Mouse (Mus musculus) hindbrain, embryonic 14.5 days (tissue): ENCODE data around the gene Pfkfb4. TPM values are rescaled to one million over a fixed set of nuclear protein-coding genes. Genes with fewer than 3 reads are reported as not detected.

ENCODE experiments used
- ATAC-seq: fragments of 200-750 bp; cut with Nextera tagmentation; 2 replicates; pipeline ENCODE4 v1.8.0; 2017; ENCODE audit warnings: moderate number of reproducible peaks, mild to moderate bottlenecking, moderate TSS enrichment, moderate library complexity; ENCODE audit not compliant: low FRiP score
- DNase-seq: peaks from one replicate; pipeline ENCODE4 v3.0.0-alpha.2; 2015; ENCODE audit warnings: low spot score
- H3K27ac ChIP-seq: fragments of 300-500 bp; sonication (generic); 2 replicates; pipeline ENCODE4 v1.5.1; 2014; ENCODE audit warnings: mild to moderate bottlenecking, moderate library complexity
- H3K27me3 ChIP-seq: fragments of 300-500 bp; sonication (generic); 2 replicates; pipeline ENCODE4 v1.6.1; 2014; ENCODE audit warnings: mild to moderate bottlenecking, low read length, mixed read lengths; ENCODE audit not compliant: control insufficient read depth, insufficient read depth
- H3K36me3 ChIP-seq: fragments of 300-500 bp; sonication (generic); replicated peaks from 2 replicates; pipeline ENCODE4 v1.6.1; 2014; ENCODE audit not compliant: control insufficient read depth, insufficient read depth
- H3K4me1 ChIP-seq: fragments of 300-500 bp; sonication (generic); replicated peaks from 2 replicates; pipeline ENCODE4 v1.6.1; 2014; ENCODE audit warnings: antibody characterized with exemption, low read length, mixed read lengths; ENCODE audit not compliant: control insufficient read depth, insufficient read depth
- H3K4me2 ChIP-seq: fragments of 300-500 bp; sonication (generic); replicated peaks from 2 replicates; pipeline ENCODE4 v1.6.1; 2014; ENCODE audit warnings: mild to moderate bottlenecking, moderate library complexity
- H3K4me3 ChIP-seq: fragments of 300-500 bp; sonication (generic); replicated peaks from 2 replicates; pipeline ENCODE4 v1.5.1; 2014; ENCODE audit warnings: mild to moderate bottlenecking, low read length
- H3K9ac ChIP-seq: fragments of 300-500 bp; sonication (generic); 2 replicates; pipeline ENCODE4 v1.6.1; 2014
- H3K9me3 ChIP-seq: fragments of 300-500 bp; sonication (generic); 2 replicates; pipeline ENCODE4 v1.6.1; 2016; ENCODE audit warnings: low read length; ENCODE audit not compliant: control insufficient read depth
- WGBS: fragments of 180-500 bp; shearing (Covaris S2); extraction: QIAGEN DNeasy Blood & Tissue Kit; methylation state at CpG from one replicate; pipeline ENCODE4 v1.1.7; 2014; 5-methylcytosine and 5-hydroxymethylcytosine counted together
- polyA plus RNA-seq: library from polyadenylated mRNA; unstranded; fragments of >200 nt; fragmentation: Nextera tagmentation; extraction: Ambion mirVana; gene quantifications from 2 replicates; pipeline ENCODE4 v1.2.1, GENCODE M21; 2014

Gene Pfkfb4
- polyA plus RNA-seq, 1 experiment from 2014 or later: 23.9 TPM

GRCm38 (mm10) chr9:108964338-108964737 lies 27.2 kb upstream of the Pfkfb4 start:
- H3K9ac ChIP-seq: no peak overlapping the region
- ATAC-seq (no peak), DNase-seq (no peak)
- no peak overlapping the region for H3K27ac ChIP-seq
- H3K4me1 ChIP-seq: no peaks in the 10 kb centered on the region
- no peak overlapping the region for H3K4me2 ChIP-seq
- no peaks in the 10 kb centered on the region for H3K27me3 ChIP-seq
- H3K9me3 ChIP-seq: no peaks in the 10 kb centered on the region
- H3K36me3 ChIP-seq: no peaks in the 10 kb centered on the region
- H3K4me3 ChIP-seq: no peak overlapping the region
- WGBS: 88% methylated on average over 6 of the region's 6 CpGs

GRCm38 (mm10) chr9:108970623-108971022 lies 21.0 kb upstream of the Pfkfb4 start:
- Histone ChIP-seq H3K9me3 (no peaks in the 10 kb centered on the region), H3K27ac (no peak overlapping the region), H3K36me3 (no peaks in the 10 kb centered on the region), H3K4me1 (no peaks in the 10 kb centered on the region), H3K4me3 (no peak overlapping the region), H3K9ac (no peak overlapping the region), H3K27me3 (no peaks in the 10 kb centered on the region), H3K4me2 (no peak overlapping the region)
- DNase-seq (no peak), ATAC-seq (no peak)
- 86% methylated on average over 8 of the region's 8 CpGs for WGBS

GRCm38 (mm10) chr9:108976483-108976882 lies 15.1 kb upstream of the Pfkfb4 start:
- Histone ChIP-seq H3K9ac (no peak overlapping the region), H3K4me1 (no peaks in the 10 kb centered on the region), H3K27ac (no peak overlapping the region), H3K4me2 (no peak overlapping the region), H3K9me3 (no peaks in the 10 kb centered on the region), H3K36me3 (no peaks in the 10 kb centered on the region), H3K4me3 (no peak overlapping the region), H3K27me3 (no peaks in the 10 kb centered on the region)
- ATAC-seq: no peak
- WGBS: 87% methylated on average over 9 of the region's 9 CpGs
- no peak for DNase-seq

- Histone ChIP-seq H3K4me1 (no peaks in the 10 kb centered on the region), H3K9me3 (no peaks in the 10 kb centered on the region), H3K36me3 (no peaks in the 10 kb centered on the region), H3K4me2 (no peak overlapping the region), H3K27ac (no peak overlapping the region), H3K27me3 (no peaks in the 10 kb centered on the region), H3K4me3 (no peak overlapping the region), H3K9ac (no peak overlapping the region)
- ATAC-seq (no peak), DNase-seq (no peak)
- 83% methylated on average over 7 of the region's 7 CpGs for WGBS
Observed at GRCm38 (mm10) chr9:108977966-108978365, 13.6 kb upstream of the Pfkfb4 start.

- no peak for ATAC-seq
Observed at GRCm38 (mm10) chr9:108982498-108982897, 9.1 kb upstream of the Pfkfb4 start.

GRCm38 (mm10) chr9:108983209-108983608 lies 8.4 kb upstream of the Pfkfb4 start:
- H3K36me3 ChIP-seq: no peaks in the 10 kb centered on the region
- H3K4me2 ChIP-seq: no peak overlapping the region
- H3K27ac ChIP-seq: no peak overlapping the region
- no peaks in the 10 kb centered on the region for H3K27me3 ChIP-seq
- no peaks in the 10 kb centered on the region for H3K4me1 ChIP-seq
- DNase-seq (no peak), ATAC-seq (no peak)
- no peak overlapping the region for H3K4me3 ChIP-seq
- no peak overlapping the region for H3K9ac ChIP-seq
- no peaks in the 10 kb centered on the region for H3K9me3 ChIP-seq
- 84% methylated on average over 9 of the region's 9 CpGs for WGBS

More at GRCm38 (mm10) chr9:108982498-108982897, 9.1 kb upstream of the Pfkfb4 start:
- no peak overlapping the region for H3K4me3 ChIP-seq
- WGBS: 86% methylated on average over 8 of the region's 8 CpGs
- H3K36me3 ChIP-seq: no peaks in the 10 kb centered on the region
- H3K4me2 ChIP-seq: no peak overlapping the region
- no peak overlapping the region for H3K27ac ChIP-seq
- H3K27me3 ChIP-seq: no peaks in the 10 kb centered on the region
- H3K4me1 ChIP-seq: no peaks in the 10 kb centered on the region
- DNase-seq: no peak
- no peak overlapping the region for H3K9ac ChIP-seq
- H3K9me3 ChIP-seq: no peaks in the 10 kb centered on the region

GRCm38 (mm10) chr9:108985710-108986109 lies 5.9 kb upstream of the Pfkfb4 start, which contains the start of gene Ucn2:
Ucn2 (plus strand) TSS chr9:108986010.
- no peaks in the 10 kb centered on the region for H3K9me3 ChIP-seq
- no peak within 1 kb of the TSS for H3K9ac ChIP-seq
- no peak within 1 kb of the TSS for H3K27ac ChIP-seq
- 0 out of 2 replicates have a peak, but pooled peaks cover 1% of the 10 kb centered on the region for H3K4me1 ChIP-seq
- 90% methylated on average over 4 of the region's 4 CpGs for WGBS
- no peaks in the 10 kb centered on the region for H3K36me3 ChIP-seq
- DNase-seq: no peak
- no peak within 1 kb of the TSS for H3K4me3 ChIP-seq
- no peak within 1 kb of the TSS for H3K4me2 ChIP-seq
- no peaks in the 10 kb centered on the region for H3K27me3 ChIP-seq
- ATAC-seq: no peak

- ATAC-seq (no peak), DNase-seq (no peak)
- Histone ChIP-seq H3K9me3 (no peaks in the 10 kb centered on the region), H3K4me2 (no peak overlapping the region), H3K27me3 (no peaks in the 10 kb centered on the region), H3K36me3 (no peaks in the 10 kb centered on the region), H3K27ac (no peak overlapping the region), H3K4me3 (no peak overlapping the region), H3K4me1 (peaks cover 14% of the 10 kb centered on the region), H3K9ac (no peak overlapping the region)
- WGBS: 24% methylated on average over 15 of the region's 15 CpGs
Observed at GRCm38 (mm10) chr9:108987704-108988350, 3.8 kb upstream of the Pfkfb4 start.

GRCm38 (mm10) chr9:108989802-108990461 lies 1.6 kb upstream of the Pfkfb4 start:
- H3K4me2 ChIP-seq: no peak overlapping the region
- no peak for DNase-seq
- no peaks in the 10 kb centered on the region for H3K9me3 ChIP-seq
- no peak overlapping the region for H3K9ac ChIP-seq
- peaks cover 19% of the 10 kb centered on the region for H3K4me1 ChIP-seq
- H3K27ac ChIP-seq: no peak overlapping the region
- no peaks in the 10 kb centered on the region for H3K27me3 ChIP-seq
- no peak for ATAC-seq
- H3K4me3 ChIP-seq: no peak overlapping the region
- no peaks in the 10 kb centered on the region for H3K36me3 ChIP-seq
- WGBS: 85% methylated on average over 4 of the region's 4 CpGs
